Mouse (Mus musculus) ovary, postnatal 14 days (tissue): Measurements from ENCODE around the gene Dlg4.

Experiments used
- DNase-seq: peaks from one replicate; pipeline ENCODE4 v3.0.0; 2022; ENCODE audit warnings: low spot score

Dlg4 gene

DNA sequence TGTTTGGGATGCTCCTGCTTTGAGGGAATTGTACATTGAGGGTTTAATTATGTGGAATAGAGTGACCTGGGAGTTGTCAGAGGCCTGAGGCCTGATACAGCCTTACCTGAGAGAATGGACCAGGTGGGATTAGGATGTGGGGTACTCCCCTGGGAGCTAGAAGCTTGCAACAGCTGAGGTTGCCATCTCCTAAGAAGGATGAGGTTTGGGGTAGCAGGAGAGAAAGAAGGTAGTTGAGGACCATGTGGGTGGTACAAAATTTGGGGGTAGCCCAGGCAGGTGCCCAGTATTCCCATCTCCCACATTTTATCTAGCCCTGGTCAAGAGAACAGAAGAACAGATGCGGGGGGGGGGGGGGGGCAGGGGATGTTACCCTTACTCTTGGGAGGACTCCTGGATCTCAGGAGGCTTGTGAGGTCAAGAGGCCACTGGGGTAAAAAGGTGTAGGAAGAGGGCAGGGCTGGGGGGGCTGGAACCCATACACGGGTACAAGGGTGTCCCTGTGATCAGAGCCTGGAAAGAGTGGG, 2.8 kb downstream of the Dlg4 start:
- DNase-seq: no peak

DNA sequence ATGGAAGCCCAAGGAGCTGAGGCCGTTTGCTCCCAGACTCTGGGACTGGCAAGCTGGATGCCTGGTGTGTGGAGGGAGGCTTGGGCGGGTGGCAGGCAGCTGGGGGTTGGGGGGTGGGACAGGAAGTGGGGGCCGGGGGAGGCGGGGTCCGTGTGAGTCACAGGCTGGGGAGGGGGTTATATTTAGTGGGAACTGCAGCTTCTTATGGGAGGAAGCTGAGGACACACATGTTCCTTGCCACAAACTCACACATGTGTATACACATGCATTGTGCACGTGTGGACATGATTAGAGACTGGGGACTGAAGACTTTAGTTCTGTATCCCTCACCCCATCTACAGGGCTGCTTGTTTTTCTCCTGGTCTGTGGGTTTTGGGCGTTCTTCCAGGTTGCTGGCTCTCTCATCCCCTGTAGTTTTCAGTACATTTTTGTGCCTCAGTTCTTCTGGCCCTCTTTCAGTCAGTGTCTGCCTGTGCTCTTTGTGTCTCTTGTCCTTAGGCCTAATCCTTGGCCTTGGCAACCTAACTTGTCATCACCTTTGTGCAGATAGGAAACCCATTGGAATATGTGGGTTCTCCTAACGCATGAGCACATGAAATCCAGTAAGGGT, 3.4 kb downstream of the Dlg4 start:
- DNase-seq: no peak

DNA sequence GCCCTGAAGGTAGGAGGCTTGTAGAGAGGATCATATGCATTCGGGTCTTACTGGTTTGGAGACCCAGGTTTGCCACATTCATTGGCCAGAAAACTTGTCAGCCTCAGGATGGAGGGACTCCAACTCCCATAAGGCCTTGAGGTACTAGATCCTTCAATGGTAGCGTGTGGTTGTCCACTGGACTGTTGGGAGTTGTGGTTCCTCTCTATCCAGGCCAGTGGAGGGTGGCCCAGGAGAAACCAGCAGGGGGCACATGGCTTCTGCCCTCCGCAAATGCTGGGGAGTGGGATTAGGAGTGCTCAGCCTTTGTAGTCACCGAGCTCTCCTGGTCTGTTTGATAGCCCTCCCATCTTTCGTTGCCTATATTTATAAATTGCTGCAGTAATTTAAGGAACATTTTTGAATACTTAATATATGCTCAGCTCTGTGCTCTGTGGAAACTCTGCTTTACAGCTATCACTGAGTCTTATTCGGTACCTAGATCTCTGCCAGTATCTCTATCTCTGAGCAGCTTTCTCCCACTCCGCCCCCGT, 4.1 kb downstream of the Dlg4 start:
- peak; percentile 58 for DNase-seq

DNA sequence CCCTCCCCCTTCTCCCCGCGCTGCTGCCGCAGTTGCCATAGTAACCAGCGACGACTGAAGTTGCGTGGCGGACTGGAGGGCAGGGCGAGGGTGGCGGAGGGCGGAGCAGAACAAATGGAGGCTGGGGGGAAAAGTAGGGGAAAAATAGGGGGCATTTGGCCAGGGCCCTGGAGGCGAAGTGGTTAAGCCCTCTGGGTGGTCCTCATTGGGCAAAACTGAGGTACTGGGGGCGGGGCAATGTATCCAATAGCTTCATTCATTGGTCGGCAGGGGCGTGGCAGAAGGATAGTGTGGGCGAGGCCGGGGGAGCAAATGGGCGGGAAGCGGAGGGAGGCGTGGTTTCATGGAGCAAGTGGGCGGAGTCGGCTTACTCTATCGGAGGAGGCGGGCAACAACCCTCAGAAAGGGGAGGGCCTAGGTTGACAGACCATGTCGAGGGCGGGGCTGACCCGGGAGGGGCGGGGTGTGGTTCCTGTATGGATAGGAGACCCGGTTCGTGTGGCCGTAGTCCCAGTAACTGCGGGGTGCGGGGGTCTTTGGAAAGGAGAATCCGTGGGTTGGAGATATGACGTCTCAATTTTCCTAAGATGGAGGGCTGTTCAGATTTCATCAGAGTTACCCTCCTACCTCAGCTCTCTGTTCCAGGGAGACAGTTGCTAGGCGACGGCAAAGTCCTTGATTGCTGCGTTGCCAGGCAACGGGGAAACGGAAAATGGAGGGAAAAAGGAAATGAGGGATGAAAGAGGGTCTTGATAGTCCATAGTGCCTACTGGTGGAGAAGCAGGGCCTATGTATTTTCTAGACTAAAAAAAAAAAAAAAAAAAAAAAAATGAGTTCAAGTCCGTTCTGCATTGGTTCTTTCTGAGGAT, 4.8 kb downstream of the Dlg4 start:
- peak; percentile 97 for DNase-seq

DNA sequence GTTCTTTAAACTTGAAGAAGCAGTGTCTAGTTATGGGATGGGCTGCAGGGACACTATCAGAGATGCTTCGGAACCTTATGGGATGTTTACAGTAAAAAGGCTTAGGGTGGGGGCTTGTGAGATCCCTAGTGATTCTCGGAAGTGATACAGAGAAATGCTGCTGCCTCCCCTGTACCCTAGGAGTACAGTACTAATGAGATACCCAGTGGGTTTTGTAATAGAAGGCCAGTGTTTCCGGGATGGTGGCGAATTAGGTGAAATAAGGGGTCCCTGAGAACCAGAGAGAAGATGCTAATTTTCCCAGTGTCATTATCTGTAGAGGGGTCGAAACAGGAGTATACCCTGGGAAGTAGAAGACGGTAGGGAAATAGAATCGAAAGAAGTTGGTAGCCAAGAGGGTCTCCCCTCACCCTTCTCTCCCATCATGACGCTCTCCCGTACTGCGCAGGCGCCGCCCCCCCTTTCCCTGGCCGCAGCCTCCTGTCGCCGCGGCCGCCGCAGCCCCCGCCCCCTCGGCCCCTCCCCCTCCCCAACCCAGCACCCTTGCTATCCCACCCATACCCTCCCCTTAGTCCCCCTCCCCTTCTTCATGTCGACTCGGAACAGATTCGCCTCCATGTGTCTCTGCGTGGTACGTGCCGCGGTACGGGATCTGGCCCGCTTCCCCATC, 6.9 kb downstream of the Dlg4 start:
- no peak for DNase-seq

DNA sequence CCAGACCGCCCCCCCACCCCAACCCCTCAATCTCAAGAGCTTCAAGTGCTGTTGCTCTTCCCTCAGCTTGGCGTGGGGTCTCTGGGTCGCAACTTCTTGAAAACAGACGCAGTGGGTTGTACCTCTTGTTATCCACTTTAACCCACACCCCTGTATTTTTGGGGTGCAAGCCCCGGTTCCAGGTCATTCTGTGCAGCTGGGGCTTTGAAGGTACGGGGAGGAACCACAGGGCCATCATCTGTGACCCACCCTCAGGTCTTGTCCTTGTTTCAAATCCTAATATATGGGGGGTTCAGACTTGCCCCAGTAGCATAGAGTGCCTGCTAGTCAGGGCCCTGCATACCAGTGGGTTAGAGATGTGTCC, 7.4 kb downstream of the Dlg4 start:
- DNase-seq: no peak

DNA sequence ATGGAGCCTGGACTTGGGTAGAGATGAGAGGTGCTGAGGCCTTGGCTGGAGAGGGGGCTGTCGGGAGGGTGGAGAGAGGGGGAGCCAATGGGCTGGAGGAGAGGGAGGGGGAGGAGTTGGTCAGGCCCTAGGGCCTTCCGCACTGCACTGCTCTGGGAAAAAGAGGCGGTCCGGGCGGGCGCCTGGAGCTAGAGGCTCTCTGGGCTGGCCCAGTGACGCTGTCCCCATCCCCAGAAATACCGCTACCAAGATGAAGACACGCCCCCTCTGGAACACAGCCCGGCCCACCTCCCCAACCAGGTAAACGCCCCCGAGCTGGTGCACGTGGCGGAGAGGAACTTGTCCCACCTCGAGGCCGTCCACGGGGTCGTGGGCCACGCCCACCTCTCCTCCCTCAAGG, 9.9 kb downstream of the Dlg4 start:
- DNase-seq: no peak

DNA sequence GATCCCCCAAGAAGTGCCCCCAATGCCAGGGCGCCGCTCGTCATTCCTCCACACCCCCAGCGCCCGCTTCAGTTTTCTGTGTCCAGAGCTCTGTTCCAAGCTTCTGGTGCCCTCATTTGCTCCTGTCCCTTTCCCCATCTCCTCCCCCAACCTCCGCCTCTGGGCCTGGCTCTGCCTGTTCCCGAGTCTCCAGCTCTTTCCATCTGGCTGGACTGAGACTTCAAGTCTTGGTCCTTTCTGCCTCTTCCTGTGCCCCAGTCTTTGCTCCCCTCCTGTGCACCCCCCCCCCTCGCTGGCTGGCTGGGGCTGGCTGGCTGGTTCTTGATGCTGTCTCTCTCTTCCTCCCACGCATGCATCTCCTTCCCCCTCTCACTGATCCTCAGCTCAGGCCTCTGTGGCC, 10.7 kb downstream of the Dlg4 start:
- DNase-seq: no peak

DNA sequence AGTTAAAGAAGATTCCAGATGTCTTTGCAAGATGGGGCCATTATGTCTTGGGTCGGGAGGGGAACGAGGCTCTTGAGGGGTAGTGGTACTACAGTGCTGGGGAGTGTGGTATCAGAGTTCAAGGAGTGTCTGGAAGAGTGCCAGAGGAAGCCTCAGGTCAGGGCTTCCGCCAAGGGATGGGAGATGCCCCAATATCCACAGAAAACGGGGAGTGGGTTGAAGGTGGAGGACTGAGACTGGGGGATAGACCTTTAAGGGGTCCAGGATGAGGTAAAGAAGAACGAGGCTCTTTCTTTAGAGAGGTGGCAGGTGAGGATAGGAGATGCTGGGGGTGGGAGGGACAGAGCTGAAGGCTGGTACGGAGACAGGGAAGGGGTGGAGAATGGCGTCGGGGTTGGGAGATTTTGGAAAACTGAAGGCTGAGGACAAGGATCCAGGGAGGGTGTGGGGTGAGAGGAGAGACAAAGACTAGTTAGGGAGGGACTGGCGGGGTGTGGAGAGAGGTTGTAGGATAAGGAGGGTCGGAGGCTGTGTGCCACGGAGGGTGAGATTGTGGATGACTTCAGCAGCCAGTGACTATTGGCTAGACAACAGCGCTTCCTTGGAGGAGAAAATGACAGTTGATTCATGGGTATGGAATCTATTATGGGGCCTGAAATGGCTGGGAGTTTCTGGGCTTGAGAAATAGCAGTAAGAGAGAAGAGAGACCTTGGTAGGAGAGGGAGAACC, 11.8 kb downstream of the Dlg4 start:
- no peak for DNase-seq

DNA sequence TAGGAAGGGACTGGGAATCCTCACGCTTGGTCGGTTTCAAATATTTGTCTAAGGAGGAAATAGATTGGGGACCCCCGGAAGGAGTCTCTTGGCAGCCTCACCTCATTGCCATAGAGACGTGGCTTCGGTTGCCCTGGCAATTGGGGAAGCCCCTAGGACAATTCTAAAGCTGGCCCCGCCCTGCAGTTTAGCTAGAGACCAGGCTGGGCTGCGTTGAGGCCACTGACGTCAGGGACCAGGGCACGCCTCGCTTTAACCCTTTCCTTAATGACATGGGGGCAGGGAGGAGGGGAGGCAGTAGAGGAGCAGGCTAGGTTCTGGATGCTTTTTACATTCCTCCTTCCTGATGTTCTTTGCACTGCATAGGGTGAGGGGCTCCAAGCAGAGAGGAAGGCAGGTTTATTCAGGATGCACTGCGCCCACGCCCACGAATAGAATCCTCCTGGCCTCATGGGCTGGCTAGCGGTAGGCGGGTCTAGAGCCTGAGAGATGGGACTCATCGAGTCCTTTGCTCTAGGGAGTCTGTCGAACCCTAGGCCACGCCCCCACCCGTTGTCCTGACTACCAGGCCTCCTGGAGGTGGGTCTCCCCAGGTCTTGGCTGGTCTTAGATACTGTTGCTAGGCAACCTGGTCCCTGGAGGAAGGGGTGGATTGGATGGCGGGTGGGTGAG, 12.5 kb downstream of the Dlg4 start:
- DNase-seq: peak; percentile 48

DNA sequence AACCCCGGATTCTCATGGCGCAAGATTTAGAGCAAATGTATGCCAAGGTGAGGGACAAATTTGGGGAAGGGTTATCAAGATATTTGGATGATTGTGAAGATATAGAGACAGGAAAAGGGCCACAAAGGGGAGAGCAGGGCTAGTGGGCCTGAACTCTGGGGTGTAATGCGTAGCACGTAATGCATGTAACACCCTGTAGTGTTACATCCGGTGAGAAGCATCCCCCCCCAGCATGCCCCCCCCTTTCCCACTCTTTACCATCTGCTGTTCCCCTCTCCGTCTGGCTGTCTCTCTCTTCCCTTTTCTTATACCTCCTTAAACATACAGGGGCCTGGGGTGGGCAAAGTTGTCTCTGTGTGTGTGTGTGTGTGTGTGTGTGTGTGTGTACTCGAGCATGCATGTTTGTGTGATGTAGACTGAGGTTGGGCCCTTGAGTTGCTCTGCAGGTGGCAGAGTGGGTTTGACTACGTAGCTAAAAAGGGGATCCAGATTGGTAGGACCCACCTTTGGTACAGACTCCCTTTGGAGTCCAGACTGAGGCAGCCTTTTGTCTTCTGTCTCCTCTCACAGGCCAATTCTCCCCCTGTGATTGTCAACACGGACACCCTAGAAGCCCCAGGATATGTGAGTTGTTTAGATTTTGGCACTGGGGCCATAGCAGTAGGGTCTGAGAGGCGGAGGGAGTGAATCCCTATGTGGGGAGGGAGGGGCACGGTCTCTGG, 13.2 kb downstream of the Dlg4 start:
- DNase-seq: no peak

DNA sequence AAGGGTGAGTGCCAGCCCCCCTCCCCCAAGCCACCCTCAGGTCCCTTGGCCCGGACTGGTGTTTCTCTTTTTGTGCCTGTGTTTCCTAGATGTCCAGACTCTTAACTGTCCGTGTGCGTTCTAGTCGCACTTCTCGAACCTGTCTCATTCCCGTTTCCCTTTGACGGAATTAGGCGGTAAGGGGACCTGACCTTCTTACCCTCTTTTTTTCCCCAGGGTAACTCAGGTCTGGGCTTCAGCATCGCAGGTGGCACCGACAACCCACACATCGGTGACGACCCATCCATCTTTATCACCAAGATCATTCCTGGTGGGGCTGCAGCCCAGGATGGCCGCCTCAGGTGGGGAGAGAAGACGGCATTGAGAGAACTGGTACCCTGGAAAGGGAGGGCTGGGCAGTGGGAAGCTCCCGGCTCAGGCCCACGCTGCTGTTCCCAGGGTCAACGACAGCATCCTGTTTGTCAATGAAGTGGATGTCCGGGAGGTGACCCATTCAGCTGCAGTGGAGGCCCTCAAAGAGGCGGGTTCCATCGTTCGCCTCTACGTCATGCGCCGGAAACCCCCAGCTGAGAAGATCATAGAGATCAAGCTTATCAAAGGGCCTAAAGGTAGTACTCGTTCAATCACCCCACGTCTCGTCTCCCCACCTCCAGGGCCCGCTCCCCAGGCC, 14.0 kb downstream of the Dlg4 start:
- no peak for DNase-seq

DNA sequence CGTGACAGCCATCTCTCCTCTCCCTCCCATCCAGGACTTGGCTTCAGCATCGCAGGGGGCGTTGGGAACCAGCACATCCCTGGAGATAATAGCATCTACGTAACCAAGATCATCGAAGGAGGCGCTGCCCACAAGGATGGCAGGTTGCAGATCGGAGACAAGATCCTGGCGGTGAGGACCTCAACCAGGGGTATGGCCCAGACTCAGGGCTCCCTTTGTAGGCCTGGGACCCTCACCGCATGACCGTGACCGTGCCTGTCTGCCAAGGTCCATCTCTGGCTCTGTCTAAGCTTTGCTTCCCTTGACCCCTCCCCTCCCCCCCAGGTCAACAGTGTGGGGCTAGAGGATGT, 14.6 kb downstream of the Dlg4 start:
- DNase-seq: no peak

DNA sequence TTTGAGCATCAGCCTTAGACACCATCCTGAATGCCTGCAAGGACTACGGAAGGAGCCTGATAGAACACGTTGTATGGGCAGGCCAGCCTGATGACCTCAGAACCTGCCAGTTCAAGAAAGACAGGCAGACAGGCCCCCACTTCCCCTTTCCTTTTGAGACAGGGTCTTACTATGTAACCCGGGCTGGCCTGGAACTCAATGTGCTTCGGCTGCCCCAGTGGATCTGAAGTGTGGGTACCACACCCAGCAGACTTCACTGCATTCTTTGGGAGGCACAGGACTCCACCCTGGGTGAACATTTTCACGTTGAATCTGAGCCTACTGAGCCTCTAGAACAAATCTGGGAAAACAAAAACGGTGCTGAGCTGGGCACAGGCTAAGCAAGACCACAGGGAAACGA, 21.4 kb downstream of the Dlg4 start:
- no peak for DNase-seq

DNA sequence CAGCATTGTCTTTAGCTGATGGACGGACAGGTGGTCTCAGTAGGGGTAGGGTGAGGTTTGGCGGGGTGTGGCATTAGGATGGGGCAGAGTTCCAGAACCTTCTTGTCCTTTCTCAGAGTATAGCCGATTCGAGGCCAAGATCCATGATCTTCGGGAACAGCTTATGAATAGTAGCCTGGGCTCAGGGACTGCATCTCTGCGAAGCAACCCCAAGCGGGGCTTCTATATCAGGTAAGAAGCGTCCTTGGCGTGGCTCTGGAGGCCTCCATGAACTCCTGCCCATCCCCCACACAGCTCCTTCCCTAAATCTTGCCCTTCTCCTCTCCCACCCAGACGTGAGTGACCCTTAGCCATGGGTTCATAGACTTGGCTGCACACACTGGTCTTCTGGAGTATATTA, 22.9 kb downstream of the Dlg4 start:
- DNase-seq: no peak

DNA sequence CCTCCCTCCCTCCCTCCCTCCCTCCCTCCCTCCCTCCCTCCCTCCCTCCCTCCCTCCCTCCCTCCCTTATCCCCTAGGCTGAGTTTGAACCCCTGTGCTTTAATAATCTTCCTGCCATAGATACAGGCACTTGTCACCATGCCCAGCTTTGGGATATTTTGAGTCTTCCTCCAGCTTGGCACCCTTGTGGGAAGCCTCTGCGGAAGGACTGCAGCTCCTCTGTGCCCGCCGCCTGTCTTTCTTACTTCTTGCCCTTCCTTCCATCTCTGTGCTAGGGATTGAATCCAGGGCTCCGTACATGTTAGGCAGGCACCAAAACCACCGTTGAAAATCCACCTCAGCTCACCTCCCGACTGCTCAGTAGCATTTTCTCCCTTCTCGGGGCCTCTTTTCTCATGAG, 23.4 kb downstream of the Dlg4 start:
- no peak for DNase-seq

DNA sequence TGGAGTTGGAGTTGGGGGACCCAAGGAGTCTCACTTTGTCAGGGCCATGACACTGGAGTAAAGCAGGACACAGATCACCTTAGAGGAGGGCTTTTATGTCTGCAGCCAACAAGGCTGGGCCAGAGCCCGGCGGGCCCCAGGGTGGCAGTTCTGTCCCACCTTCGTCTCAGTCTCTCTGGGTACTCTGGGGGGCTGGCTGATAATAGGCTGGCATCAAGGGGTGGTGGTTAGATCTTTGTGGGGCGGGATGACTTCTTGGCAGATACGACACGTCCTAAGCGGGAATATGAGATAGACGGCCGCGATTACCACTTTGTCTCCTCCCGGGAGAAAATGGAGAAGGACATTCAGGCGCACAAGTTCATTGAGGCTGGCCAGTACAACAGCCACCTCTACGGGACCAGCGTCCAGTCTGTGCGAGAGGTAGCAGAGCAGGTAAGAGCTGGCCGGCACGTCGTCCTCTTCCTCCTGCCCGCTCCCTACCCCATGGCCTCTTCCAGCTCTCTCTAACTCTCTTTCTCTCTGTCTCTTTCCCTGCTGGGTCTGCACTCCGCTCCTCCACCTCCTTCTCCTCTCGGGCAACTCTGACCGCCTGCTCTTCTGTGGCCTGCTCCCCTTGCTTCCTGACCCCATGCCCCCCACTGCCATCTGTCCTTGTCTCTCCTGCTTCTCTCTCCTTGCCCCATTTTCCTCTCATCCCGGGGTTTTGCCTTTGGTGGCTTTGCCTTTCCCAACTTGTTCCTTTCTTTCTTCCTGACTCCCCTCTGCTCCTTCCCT, 25.8 kb downstream of the Dlg4 start:
- no peak for DNase-seq

DNA sequence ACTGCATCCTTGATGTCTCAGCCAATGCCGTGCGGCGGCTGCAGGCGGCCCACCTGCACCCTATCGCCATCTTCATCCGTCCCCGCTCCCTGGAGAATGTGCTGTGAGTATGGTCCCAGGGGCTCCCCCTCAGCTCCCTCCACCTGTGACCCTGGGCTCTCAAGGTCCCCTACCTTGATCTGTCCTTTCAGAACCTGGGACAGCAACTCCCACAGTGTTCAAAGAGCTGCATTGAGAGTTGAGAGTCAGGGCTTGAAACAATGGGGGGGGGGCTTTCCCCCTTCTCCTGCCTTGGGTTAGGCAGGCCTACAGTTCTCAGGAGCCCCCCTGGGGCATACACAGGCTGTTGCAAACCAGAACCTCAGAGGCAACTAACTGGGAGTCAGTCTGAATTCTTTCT, 26.9 kb downstream of the Dlg4 start:
- no peak for DNase-seq

DNA sequence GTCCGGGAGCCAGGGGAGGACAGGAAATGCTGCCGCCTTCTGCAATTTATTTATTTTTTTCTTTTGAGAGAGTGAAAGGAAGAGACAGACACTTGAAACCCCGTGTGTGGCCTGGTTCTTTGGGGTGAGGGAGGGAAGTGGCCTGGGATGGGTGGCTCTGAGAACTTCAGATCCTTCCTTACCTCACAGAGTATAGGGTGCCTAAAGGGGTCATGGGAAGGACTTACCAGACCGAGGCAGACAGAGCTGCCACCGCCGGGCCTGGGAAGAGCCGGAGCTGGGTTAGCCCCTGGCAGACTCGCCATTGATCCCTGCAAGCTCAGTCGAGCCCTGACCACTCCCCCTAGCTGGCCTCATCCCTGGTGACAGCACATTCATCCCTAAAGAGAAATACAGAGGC, 28.7 kb downstream of the Dlg4 start:
- DNase-seq: no peak

DNA sequence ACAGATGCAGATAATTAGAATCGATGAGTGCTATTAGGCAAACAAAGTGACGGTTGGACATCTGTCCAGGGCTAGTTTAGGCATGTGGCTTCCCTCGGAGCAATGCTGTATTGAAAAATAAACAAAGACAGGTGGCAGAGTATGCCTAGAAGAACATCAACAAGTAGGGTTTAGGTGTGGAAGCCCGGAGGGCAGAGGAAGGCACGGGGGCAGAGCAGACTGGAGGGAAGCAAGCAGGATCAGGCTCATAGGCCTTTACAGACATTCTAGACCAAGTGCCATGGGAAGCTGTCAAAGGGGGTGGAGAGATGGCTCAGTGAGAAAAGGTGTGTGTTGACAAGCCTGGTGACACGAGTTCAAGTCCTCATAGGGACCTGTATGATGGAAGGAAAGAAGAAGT, 32.6 kb downstream of the Dlg4 start:
- DNase-seq: no peak
